Mouse (Mus musculus): ENCODE measurements around the gene Dock8. TPM values are rescaled to one million over a fixed set of nuclear protein-coding genes. Genes with fewer than 3 reads are reported as not detected.

Dock8 gene
- polyA plus RNA-seq, 1 experiment from 2014 or later = 5.0 TPM

DNA sequence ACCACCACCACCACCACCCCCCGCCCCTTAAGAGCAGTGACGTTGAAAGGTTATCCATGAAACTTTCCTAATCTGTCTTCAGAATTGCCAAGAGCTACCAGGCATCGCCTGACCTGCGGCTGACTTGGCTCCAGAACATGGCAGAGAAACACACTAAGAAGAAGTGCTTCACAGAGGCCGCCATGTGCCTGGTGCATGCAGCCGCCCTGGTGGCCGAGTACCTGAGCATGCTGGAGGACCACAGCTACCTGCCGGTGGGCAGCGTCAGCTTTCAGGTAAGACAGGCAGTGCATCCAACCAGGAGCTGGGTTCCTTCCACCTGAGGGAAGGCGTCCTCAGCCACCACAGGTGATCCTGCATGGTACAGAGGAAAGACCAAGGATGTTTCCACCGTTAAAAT is 177.4 kb downstream of the Dock8 start:
- no peaks in the 10 kb centered on the region for H3K27me3 ChIP-seq (replicated peaks; ENCODE audit: control insufficient read depth, insufficient read depth, low read length)
- no peak overlapping the region for H3K27ac ChIP-seq (ENCODE audit: low read length)
- no peaks in the 10 kb centered on the region for H3K9me3 ChIP-seq (ENCODE audit: control insufficient read depth, low read length)
- no peak overlapping the region for H3K4me3 ChIP-seq (ENCODE audit: low read length)
- H3K9ac ChIP-seq (ENCODE audit: low read depth, low read length) = no peak overlapping the region
- 92% methylated on average over 11 of the region's 11 CpGs for WGBS
- no peak overlapping the region for H3K4me2 ChIP-seq (ENCODE audit: low read depth, low read length)
- no peaks in the 10 kb centered on the region for H3K4me1 ChIP-seq (ENCODE audit: control insufficient read depth, insufficient read depth, low read length)
- no peaks in the 10 kb centered on the region for H3K36me3 ChIP-seq (ENCODE audit: control insufficient read depth, insufficient read depth, low read length)
- no peak for ATAC-seq

DNA sequence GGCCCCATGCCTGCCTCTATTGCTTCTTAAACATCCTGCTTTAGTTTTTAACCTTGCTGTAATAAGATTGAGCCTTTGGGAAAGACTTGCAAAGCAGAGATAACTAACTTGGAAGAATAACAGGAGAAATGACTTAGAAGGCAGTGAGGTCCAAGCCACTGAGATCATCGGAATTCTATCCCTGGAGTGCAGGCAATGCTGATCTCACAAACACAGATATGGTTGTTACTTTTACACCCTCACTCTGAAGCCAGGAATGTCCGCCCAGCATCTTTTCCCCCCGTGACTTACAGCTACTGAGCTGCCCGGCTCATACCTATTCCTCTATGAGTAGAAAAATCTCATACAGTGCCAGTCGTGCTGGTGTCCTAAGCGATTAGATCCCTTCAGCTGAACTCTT is 180.7 kb downstream of the Dock8 start:
- Histone ChIP-seq H3K4me3 (ENCODE audit: low read length) (no peak overlapping the region), H3K27me3 (replicated peaks; ENCODE audit: control insufficient read depth, insufficient read depth, low read length) (no peaks in the 10 kb centered on the region), H3K9ac (ENCODE audit: low read depth, low read length) (no peak overlapping the region), H3K9me3 (ENCODE audit: control insufficient read depth, low read length) (no peaks in the 10 kb centered on the region), H3K4me1 (ENCODE audit: control insufficient read depth, insufficient read depth, low read length) (no peaks in the 10 kb centered on the region), H3K36me3 (ENCODE audit: control insufficient read depth, insufficient read depth, low read length) (no peaks in the 10 kb centered on the region), H3K27ac (ENCODE audit: low read length) (no peak overlapping the region), H3K4me2 (ENCODE audit: low read depth, low read length) (no peak overlapping the region)
- ATAC-seq = no peak
- 80% methylated on average over 6 of the region's 6 CpGs for WGBS

DNA sequence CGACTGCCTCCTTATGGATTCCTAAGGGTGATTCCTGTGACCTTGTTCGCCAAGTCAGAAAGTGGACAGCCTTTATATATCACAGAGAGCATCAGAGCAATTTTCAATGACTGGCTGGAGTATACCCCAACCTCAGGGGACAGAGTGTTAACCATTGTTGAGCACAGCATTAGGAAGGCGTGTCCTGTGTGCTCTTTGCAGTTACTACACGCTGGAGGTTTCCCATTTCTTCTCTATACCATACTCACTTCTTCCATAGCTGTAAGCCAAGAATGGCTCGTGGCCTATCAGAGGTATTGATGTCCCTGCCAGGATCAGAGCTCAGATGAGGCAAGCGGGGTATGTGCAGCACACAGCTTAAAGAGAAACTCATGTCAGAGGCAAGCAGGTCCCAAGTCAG is 181.2 kb downstream of the Dock8 start:
- Histone ChIP-seq H3K4me3 (ENCODE audit: low read length) (no peak overlapping the region), H3K27me3 (replicated peaks; ENCODE audit: control insufficient read depth, insufficient read depth, low read length) (no peaks in the 10 kb centered on the region), H3K4me2 (ENCODE audit: low read depth, low read length) (no peak overlapping the region), H3K27ac (ENCODE audit: low read length) (no peak overlapping the region), H3K9ac (ENCODE audit: low read depth, low read length) (no peak overlapping the region), H3K36me3 (ENCODE audit: control insufficient read depth, insufficient read depth, low read length) (no peaks in the 10 kb centered on the region), H3K4me1 (ENCODE audit: control insufficient read depth, insufficient read depth, low read length) (no peaks in the 10 kb centered on the region), H3K9me3 (ENCODE audit: control insufficient read depth, low read length) (no peaks in the 10 kb centered on the region)
- no peak for ATAC-seq
- 89% methylated on average over 6 of the region's 6 CpGs for WGBS

DNA sequence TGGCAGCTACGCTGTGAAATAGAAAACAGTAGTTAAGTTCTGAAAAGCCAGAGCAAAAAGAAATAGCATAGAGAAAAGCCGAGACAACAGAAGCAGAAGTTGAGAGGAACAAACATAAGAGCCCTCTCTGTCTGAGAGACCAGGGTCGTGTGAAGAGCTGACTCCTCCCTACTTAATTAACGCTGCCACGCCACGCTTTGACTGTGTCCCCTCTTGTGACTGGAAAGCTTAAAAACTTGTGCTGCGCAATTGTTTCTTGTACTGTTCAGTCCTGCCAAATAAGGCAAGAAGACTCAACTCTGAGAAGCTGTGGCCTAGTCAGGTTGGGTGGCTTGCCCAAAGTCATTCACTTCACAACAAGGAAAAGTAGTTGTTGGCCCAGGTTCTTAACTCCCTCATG is 184.7 kb downstream of the Dock8 start:
- H3K4me1 ChIP-seq (ENCODE audit: control insufficient read depth, insufficient read depth, low read length) = no peaks in the 10 kb centered on the region
- H3K4me2 ChIP-seq (ENCODE audit: low read depth, low read length) = no peak overlapping the region
- no peaks in the 10 kb centered on the region for H3K36me3 ChIP-seq (ENCODE audit: control insufficient read depth, insufficient read depth, low read length)
- no peak overlapping the region for H3K27ac ChIP-seq (ENCODE audit: low read length)
- ATAC-seq = no peak
- H3K27me3 ChIP-seq (replicated peaks; ENCODE audit: control insufficient read depth, insufficient read depth, low read length) = no peaks in the 10 kb centered on the region
- 70% methylated on average over 7 of the region's 7 CpGs for WGBS
- no peak overlapping the region for H3K9ac ChIP-seq (ENCODE audit: low read depth, low read length)
- no peaks in the 10 kb centered on the region for H3K9me3 ChIP-seq (ENCODE audit: control insufficient read depth, low read length)
- H3K4me3 ChIP-seq (ENCODE audit: low read length) = no peak overlapping the region

DNA sequence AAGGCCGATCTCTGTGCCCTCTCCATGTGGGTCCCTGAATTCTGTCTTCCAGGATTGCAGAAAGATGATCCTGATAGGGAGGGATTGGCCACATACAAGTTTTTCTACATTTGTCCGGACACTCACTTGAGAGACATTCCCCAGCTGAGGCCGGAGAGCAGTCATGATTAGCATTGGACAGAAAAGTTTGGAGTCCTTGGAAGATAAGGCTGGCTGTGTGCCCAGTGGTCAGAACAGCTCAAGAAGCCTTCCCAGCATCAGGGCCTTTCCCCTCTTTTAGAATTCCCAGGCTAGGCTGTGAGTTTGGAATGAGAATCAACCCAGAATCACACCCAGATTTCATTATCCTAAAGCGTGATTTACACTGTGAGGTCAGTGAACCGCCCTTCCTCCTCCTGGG is 187.0 kb downstream of the Dock8 start:
- Histone ChIP-seq H3K27me3 (replicated peaks; ENCODE audit: control insufficient read depth, insufficient read depth, low read length) (no peaks in the 10 kb centered on the region), H3K4me3 (ENCODE audit: low read length) (no peak overlapping the region), H3K36me3 (ENCODE audit: control insufficient read depth, insufficient read depth, low read length) (no peaks in the 10 kb centered on the region), H3K4me1 (ENCODE audit: control insufficient read depth, insufficient read depth, low read length) (no peaks in the 10 kb centered on the region), H3K9me3 (ENCODE audit: control insufficient read depth, low read length) (no peaks in the 10 kb centered on the region), H3K27ac (ENCODE audit: low read length) (no peak overlapping the region), H3K4me2 (ENCODE audit: low read depth, low read length) (no peak overlapping the region), H3K9ac (ENCODE audit: low read depth, low read length) (no peak overlapping the region)
- ATAC-seq = no peak
- WGBS = 79% methylated on average over 5 of the region's 5 CpGs

DNA sequence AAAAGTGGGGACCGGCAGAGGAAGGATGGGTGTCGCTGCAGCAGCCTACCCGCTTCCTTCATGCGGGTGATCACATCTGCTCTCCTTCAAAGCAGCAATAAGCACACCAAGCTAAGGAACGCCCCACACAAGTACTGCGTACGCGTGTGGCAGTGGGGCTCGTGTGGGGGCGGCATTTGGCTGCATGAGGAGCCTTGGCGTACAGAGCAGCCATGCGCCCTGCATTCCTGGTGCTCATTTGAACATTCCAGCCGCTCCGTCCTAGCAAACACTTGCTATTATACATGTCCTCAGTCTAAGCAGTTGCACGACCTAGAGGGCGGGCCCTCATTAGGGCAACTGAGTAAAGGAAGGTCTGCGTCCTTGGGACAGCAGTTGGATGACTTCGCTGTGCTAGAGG is 188.3 kb downstream of the Dock8 start:
- ATAC-seq = no peak
- WGBS = 66% methylated on average over 18 of the region's 18 CpGs

DNA sequence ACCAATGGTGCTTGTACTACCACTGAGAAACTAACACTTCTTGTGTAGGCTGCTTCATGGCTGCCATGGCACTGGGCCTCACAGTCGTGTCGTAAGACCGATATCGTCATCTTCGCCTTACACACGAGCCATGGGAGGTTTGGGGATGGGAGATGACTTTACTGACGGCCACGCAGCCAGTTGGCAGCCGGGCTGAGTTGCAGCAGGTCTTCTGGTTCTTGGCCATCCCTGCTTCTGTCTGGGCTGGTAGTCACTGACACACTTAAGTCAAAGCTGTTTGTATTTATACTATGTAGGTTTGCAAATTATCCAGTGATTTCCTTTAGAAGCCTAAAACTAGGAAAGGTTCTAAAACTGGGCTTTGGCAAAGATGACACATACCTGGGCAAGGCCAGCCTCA is 194.4 kb downstream of the Dock8 start:
- no peaks in the 10 kb centered on the region for H3K4me1 ChIP-seq (ENCODE audit: control insufficient read depth, insufficient read depth, low read length)
- no peaks in the 10 kb centered on the region for H3K27me3 ChIP-seq (replicated peaks; ENCODE audit: control insufficient read depth, insufficient read depth, low read length)
- 97% methylated on average over 9 of the region's 9 CpGs for WGBS
- no peak overlapping the region for H3K4me2 ChIP-seq (ENCODE audit: low read depth, low read length)
- no peaks in the 10 kb centered on the region for H3K36me3 ChIP-seq (ENCODE audit: control insufficient read depth, insufficient read depth, low read length)
- no peak overlapping the region for H3K27ac ChIP-seq (ENCODE audit: low read length)
- H3K9ac ChIP-seq (ENCODE audit: low read depth, low read length) = no peak overlapping the region
- no peak for ATAC-seq
- H3K9me3 ChIP-seq (ENCODE audit: control insufficient read depth, low read length) = no peaks in the 10 kb centered on the region
- H3K4me3 ChIP-seq (ENCODE audit: low read length) = no peak overlapping the region

More for the DNA sequence above, 188.3 kb downstream of the Dock8 start:
- Histone ChIP-seq H3K9me3 (ENCODE audit: control insufficient read depth, low read length) (no peaks in the 10 kb centered on the region), H3K27me3 (replicated peaks; ENCODE audit: control insufficient read depth, insufficient read depth, low read length) (no peaks in the 10 kb centered on the region), H3K9ac (ENCODE audit: low read depth, low read length) (no peak overlapping the region), H3K4me2 (ENCODE audit: low read depth, low read length) (no peak overlapping the region), H3K36me3 (ENCODE audit: control insufficient read depth, insufficient read depth, low read length) (no peaks in the 10 kb centered on the region), H3K27ac (ENCODE audit: low read length) (no peak overlapping the region), H3K4me1 (ENCODE audit: control insufficient read depth, insufficient read depth, low read length) (no peaks in the 10 kb centered on the region), H3K4me3 (ENCODE audit: low read length) (no peak overlapping the region)

DNA sequence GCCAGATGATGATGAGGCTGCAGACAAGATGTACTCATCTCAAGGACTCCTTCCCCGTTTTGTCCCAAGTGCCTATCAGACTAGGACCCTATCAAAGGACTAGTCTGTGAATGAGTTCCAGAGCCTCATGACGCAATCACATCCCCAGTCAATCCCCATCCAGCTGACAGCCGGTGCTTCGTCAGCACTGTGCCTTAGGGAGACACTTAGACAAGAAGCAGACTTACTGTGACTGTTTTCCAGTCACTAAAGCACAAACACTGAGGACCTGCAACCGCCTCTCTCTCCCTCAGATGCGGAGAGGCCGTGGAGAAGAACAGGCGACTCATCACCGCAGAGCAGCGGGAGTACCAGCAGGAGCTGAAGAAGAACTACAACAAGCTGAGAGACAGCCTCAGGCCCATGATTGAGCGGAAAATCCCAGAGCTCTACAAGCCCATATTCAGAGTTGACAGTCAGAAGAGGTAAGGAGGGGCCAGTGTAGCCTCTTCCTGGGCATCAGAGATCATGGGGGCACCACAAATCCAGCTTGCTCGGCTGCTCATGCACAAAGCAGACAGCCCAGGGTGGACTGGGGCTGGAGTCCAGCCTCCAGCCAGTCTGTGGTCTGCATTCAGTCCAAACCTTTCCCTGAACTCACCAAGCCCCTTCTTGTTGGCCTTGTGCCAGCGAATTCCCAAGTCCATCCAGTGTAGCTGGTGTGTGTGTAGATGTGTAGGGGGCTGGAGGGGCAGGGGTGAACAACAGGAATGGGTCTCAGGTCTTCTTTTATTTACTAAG is 200.9 kb downstream of the Dock8 start:
- no peaks in the 10 kb centered on the region for H3K27me3 ChIP-seq (replicated peaks; ENCODE audit: control insufficient read depth, insufficient read depth, low read length)
- H3K9me3 ChIP-seq (ENCODE audit: control insufficient read depth, low read length) = no peaks in the 10 kb centered on the region
- H3K4me3 ChIP-seq (ENCODE audit: low read length) = no peak overlapping the region
- ATAC-seq = no peak
- H3K27ac ChIP-seq (ENCODE audit: low read length) = no peak overlapping the region; the same call in 1 of the 2 replicates
- no peaks in the 10 kb centered on the region for H3K36me3 ChIP-seq (ENCODE audit: control insufficient read depth, insufficient read depth, low read length)
- 58% methylated on average over 13 of the region's 13 CpGs for WGBS
- no peak overlapping the region for H3K4me2 ChIP-seq (ENCODE audit: low read depth, low read length)
- H3K9ac ChIP-seq (ENCODE audit: low read depth, low read length) = no peak overlapping the region
- peaks cover 8% of the 10 kb centered on the region for H3K4me1 ChIP-seq (ENCODE audit: control insufficient read depth, insufficient read depth, low read length)

DNA sequence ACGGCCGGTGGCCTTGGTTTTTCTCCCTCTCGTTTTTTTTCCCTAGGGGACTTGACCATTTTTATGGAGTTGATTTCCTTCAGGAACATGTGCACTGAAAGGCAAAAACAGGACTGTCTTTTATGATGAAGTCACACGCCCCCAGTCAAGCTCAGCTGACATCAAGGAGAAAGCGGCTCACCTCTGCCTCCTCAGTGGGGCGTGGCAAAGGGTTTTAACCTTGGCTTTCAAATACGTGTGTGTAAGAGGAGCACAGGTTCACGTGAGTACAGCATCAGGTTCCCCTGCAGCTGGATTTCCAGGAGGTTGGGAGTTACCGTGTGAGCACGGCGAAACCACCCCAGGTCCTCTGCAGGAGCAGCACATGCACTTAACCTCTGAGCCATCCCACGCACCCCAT is 203.7 kb downstream of the Dock8 start:
- Histone ChIP-seq H3K9me3 (ENCODE audit: control insufficient read depth, low read length) (no peaks in the 10 kb centered on the region), H3K36me3 (ENCODE audit: control insufficient read depth, insufficient read depth, low read length) (no peaks in the 10 kb centered on the region), H3K9ac (ENCODE audit: low read depth, low read length) (no peak overlapping the region), H3K4me3 (ENCODE audit: low read length) (no peak overlapping the region), H3K27ac (ENCODE audit: low read length) (no peak overlapping the region), H3K27me3 (replicated peaks; ENCODE audit: control insufficient read depth, insufficient read depth, low read length) (no peaks in the 10 kb centered on the region), H3K4me1 (ENCODE audit: control insufficient read depth, insufficient read depth, low read length) (peaks cover 11% of the 10 kb centered on the region), H3K4me2 (ENCODE audit: low read depth, low read length) (no peak overlapping the region)
- 65% methylated on average over 12 of the region's 12 CpGs for WGBS
- ATAC-seq = 0 out of 2 replicates have a peak, but pooled peaks have one; percentile 21

DNA sequence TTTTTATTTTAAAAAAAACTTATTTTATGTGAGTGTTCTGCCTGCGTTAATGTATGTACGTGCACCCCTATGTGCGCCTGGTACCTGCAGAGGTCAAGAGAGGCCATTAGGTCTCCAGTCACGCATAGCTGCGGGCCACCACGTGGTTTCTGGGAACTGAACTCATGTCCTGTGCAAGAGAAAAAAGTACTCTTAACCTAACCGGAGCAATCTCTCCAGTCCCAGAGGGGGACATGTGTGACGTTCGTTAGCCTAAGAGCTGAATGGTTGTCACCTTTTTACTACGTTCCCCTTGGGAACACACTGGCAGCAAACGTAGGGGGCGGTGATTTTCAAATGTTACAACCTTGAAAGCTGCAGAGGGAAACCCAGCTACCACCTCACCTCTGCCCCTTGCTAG is 207.6 kb downstream of the Dock8 start:
- Histone ChIP-seq H3K9ac (ENCODE audit: low read depth, low read length) (no peak overlapping the region), H3K4me2 (ENCODE audit: low read depth, low read length) (no peak overlapping the region), H3K4me1 (ENCODE audit: control insufficient read depth, insufficient read depth, low read length) (peaks cover 3% of the 10 kb centered on the region; the same call in 1 of the 2 replicates), H3K27me3 (replicated peaks; ENCODE audit: control insufficient read depth, insufficient read depth, low read length) (no peaks in the 10 kb centered on the region), H3K36me3 (ENCODE audit: control insufficient read depth, insufficient read depth, low read length) (no peaks in the 10 kb centered on the region), H3K4me3 (ENCODE audit: low read length) (no peak overlapping the region), H3K27ac (ENCODE audit: low read length) (no peak overlapping the region), H3K9me3 (ENCODE audit: control insufficient read depth, low read length) (no peaks in the 10 kb centered on the region)
- WGBS = 76% methylated on average over 12 of the region's 12 CpGs
- no peak for ATAC-seq
